Mouse (Mus musculus) megakaryocyte progenitor cell, adult 5-6 weeks (primary cell): ENCODE data around the gene Tspan15. TPM values are rescaled to one million over a fixed set of nuclear protein-coding genes. Genes with fewer than 3 reads are reported as not detected.

ENCODE experiments used
- ATAC-seq: replicated peaks from 2 replicates; pipeline ENCODE4 v1.8.0; 2016; ENCODE audit warnings: mild to moderate bottlenecking, moderate TSS enrichment, inconsistent platforms; ENCODE audit not compliant: poor library complexity
- total RNA-seq, 2 experiments: library from RNA; stranded (forward) in 1 of 2; stranded (reverse) in 1 of 2; fragments of 157-497, 149-512 nt in 1 of 2; fragments of 200-1000 nt in 1 of 2; gene quantifications; 2 replicates each; pipeline versions ENCODE4 v1.2.3 to v1.2.4; 2015 to 2017

Tspan15 gene
- total RNA-seq, 2 experiments from 2014 or later, result 0.21 to 0.49 TPM

DNA sequence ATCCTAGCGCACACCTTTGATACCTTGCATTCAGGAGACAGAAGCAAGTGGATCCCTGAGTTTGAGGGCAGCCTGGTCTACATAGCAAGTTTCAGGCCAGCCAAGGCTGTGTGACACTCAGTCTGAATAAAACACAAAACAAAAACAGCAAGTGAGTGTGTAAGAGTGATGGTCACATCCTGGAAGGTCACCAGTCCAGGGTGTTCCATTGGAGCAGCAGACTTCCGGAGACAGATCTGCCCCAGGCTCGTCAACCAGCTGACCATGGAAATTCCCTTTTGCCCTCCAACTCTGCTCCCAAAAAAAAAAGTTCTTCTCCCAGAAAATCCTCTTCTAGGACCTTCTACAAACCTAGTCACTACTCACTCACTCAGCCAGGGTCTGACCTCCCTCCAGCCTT is 760 bp upstream of the Tspan15 start:
- ATAC-seq, result no peak

DNA sequence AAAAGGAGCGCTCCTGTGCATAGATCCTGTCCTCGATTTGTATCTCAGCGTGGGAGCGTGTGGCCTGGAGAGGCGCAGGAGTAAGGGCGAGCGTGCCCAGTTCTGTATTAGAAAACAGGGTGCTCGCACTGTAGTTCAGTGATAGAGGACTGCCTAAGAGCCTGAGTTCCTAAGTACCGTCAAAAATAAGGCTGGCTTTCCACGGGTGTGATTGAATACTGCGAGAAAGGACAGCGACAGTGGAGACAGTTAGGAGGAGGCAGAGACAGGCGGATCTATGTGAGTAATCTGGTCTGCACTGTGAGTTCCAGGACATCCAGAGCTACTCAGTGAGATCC is 313 bp upstream of the Tspan15 start:
- no peak for ATAC-seq

GRCm38 (mm10) chr10:62228126-62228525 is 2.9 kb downstream of the Tspan15 start:
- ATAC-seq, result no peak

DNA sequence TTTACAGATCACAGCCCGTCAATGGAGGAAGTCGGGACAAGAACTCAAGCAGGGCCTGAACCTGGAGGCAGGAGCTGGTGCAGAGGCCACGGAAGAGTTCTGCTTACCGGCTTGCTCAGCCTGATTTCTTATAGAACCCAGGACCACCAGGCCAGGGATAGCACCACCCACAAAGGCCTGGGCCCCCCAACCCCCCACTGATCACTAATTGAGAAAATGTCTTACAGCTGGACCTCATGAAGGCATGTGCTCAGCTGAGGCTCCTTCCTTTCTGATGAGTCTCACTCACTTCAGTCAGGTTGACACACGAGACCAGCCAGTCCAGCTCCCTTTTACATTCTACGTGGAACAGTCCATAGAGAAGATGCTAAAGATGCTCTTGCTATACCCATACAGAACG is 5.2 kb downstream of the Tspan15 start:
- ATAC-seq, result no peak

GRCm38 (mm10) chr10:62224231-62224630 is 6.8 kb downstream of the Tspan15 start:
- no peak for ATAC-seq

- ATAC-seq, result no peak
Observed at GRCm38 (mm10) chr10:62222777-62223176, 8.3 kb downstream of the Tspan15 start.

DNA sequence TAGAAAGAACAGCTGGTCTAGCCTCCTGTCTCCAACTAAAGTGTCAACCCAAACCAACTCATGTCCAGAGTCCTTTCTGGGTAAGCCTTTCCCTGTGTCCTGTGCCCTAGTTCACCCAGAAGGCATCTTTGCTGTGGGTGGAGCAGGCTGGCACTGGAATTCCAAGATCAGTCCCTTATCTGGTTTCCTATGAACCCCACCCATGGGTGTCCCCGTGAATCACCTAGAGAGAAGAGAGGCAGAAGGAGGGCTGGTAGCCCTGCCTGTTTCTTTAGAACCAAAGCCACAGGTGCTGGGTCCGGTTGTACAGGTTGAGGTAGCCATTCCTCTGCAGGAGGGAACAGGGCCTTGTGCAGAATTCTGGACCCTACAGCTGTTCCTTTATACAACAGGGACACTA is 9.4 kb downstream of the Tspan15 start:
- no peak for ATAC-seq

DNA sequence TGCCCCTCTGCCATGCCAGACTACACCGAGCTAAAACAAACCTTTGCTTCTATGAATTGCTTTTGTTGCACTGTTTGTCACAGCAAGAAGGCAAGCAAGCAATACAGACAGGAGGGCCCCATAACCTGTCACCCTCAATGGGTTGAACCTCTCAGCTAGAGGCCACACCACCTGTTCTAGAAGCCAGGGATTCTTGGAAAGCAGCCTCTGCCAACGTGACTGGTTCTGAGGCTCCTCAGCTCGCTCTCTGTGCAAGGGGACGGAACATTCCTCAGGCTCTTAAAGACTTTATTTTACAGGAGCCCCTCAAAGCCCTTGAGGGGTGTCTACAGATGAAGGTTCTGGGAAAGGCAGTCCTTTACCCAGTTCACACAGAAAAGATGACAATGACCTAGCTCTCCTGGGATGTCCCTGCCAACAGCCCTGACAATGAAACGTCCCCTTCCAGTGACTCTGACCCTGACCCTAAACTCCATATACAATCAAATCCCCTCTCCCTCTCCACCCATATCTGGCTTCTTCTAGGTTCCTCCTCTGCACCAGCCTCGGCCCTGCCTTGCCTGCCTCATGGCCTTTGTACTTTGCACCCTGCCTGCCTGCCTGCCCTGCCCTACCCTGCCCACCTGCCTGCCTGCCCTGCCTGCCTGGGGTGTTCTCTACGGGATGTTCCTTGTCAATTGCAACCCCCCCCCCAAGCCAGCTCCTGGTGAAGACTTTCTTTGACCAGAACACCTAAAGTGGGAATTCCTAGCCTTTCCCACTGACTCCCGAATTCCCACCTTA is 10.1 kb downstream of the Tspan15 start:
- ATAC-seq, result no peak

GRCm38 (mm10) chr10:62218789-62219172 is 12.3 kb downstream of the Tspan15 start:
- ATAC-seq, result no peak

- ATAC-seq, result no peak
Observed at GRCm38 (mm10) chr10:62218044-62218788, 12.8 kb downstream of the Tspan15 start.

DNA sequence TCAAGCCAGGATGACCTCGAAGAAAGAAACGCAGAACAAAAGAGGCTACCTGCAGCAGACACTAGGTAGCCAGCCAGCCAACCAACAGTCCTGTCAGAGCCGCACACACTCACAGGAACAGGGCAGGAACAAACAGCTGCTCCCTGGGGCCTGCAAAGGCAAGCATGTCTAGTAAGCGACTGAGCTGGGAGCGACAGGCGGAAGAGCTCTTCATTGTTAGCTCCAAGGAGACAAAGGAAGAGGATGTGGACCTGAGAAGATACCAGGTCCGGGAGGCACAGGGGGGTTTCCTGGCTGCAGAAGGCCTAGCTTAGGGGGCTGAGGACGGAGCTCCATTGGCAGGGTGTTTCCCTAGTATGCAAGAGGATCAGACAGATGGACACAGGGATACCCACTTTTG is 13.9 kb downstream of the Tspan15 start:
- no peak for ATAC-seq

DNA sequence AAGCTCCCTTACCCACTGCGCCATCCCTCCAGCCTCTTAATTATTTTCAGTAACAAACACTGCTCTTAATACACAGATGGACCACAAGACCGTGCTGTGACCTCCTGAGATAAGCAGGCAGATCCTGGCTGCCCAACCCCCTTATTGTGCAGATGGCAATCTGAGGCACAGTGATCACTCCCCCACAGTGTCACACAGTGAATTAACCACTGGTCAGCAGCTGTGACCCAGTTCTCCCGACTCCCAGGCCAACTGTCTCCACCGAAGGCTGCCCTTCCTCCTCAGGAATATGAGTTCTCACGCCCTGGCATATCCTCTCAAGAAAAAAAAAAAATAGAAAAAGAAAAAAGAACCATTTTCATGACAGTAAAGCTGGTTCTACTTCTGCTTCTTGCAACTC is 14.5 kb downstream of the Tspan15 start:
- ATAC-seq, result peak; percentile 68

- ATAC-seq, result peak; percentile 15; the same call in 1 of the 2 replicates
Observed at GRCm38 (mm10) chr10:62215633-62216032, 15.4 kb downstream of the Tspan15 start.

GRCm38 (mm10) chr10:62215169-62215616 is 15.9 kb downstream of the Tspan15 start:
- peak; percentile 65 for ATAC-seq

DNA sequence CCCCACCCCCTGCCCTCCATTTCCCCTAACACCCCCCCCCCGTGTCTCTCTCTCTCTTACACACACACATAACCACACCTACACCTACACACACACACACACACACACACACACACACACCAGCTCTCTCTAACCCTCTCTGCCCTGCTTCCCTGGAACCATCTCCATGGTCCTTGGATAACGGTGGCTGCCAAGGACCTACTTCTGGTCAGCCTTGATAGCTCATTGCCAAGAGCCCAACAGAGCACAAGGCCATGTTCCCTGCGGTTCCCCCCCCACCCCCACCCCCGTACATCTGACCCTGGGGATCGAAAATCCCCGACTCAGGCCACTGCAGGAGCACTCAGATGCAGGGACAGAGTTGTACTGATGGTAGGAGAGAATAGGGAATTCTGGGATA is 19.7 kb downstream of the Tspan15 start:
- no peak for ATAC-seq

GRCm38 (mm10) chr10:62208241-62208896 is 22.7 kb downstream of the Tspan15 start:
- no peak for ATAC-seq

- no peak for ATAC-seq
Observed at GRCm38 (mm10) chr10:62202574-62202973, 28.5 kb downstream of the Tspan15 start.

DNA sequence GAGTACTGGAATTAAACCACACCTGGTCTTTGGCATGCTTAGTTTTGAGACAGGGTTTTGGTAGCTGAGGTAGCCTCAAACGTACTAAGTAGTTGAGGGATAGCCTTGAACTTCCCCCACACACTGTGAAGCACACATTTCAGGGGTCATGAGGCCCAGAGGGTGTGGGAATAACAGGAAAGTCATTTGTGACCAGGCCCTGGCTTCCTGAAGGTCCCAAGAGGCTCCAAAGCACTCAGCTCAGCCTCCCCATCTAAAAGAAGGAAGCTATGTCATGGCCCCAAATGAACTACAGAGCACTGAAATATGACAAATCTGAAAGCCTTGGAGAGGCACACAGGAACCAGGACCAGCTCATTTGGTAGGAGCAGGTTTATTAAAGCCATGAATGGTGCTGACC is 32.2 kb downstream of the Tspan15 start:
- no peak for ATAC-seq

GRCm38 (mm10) chr10:62197403-62197802 is 33.6 kb downstream of the Tspan15 start:
- ATAC-seq, result peak; percentile 63

DNA sequence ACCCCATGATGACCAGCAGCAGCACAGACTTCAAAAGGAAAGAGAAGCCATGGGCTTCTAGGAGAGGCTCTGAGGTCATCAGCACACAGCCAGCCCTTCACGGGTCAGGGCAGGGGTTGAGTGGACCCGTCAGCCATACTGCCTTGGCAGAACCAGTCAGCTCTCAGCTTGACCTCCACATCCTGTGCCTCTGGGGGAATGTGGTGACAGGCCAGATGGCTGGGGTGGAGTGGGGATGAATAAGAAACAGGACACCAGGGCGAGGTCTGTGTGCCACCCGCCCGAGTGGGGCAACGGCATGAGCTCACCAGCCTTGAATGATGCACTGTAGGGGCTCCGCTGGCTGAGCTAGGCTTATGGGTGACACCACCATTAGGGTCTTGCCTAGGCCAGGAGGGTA is 35.7 kb downstream of the Tspan15 start:
- no peak for ATAC-seq

GRCm38 (mm10) chr10:62194946-62195345 is 36.1 kb downstream of the Tspan15 start:
- no peak for ATAC-seq

DNA sequence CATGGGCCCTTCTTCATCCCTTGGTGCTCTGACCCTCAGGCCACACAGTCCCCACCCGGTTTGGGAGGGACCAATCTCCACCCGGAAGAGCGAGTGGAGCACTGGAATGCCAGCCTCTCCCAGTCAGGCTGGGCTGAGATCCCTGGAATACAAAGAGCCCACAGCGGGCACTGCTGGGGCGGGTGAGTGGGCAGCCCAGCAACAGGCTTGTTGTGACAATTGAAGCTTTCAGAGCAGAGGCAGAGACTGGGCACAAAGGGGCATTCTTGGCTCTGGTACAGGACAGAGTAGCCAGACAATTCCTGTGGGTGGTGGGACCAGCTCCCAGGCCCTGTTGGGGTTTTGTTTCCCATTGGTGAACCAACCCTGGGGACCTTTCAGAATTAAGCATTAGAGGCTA is 36.6 kb downstream of the Tspan15 start:
- no peak for ATAC-seq
